Mouse (Mus musculus) MN1 (cell line): Measurements from ENCODE around the gene Grm1.

Experiments
- DNase-seq: peaks from one replicate; pipeline ENCODE4 v3.0.0-alpha.2; 2016; ENCODE audit warnings: low spot score

Grm1 gene

DNA sequence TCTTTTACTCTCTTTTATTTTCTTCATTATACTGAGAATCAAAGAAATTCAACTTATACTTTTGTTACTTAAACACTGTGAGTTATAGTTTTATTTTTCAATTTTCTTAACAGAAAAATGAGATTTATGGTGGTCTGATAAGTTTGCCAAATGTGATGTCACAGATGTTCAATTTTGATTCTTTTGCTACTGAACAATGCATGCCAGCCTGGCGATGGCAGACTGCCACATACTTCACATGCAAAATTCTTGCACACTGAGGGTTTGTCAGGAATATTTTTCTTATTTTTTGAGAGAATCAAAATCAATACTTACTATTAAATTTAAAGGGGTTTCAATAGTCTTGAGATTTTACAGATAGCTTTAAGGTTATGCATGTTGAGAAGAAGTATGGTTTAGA, 251.0 kb downstream of the Grm1 start:
- no peak for DNase-seq

DNA sequence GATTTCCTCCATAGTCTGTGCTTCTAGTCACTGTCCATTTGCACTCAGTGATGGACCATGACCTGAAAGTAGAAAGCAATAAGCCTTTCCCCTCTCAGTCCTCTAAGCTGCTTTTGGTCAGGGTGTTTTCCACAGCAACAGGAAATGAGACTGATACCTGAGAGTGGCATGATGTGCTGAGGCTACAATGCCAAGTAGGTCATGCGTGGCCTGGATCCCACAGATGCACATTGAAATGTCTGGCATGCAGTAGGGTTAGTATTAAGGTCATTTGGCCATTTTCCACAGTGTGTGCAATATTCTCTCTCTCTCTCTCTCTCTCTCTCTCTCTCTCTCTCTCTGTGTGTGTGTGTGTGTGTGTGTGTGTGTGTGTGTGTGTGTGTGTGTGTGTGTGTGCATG, 254.8 kb downstream of the Grm1 start:
- no peak for DNase-seq

DNA sequence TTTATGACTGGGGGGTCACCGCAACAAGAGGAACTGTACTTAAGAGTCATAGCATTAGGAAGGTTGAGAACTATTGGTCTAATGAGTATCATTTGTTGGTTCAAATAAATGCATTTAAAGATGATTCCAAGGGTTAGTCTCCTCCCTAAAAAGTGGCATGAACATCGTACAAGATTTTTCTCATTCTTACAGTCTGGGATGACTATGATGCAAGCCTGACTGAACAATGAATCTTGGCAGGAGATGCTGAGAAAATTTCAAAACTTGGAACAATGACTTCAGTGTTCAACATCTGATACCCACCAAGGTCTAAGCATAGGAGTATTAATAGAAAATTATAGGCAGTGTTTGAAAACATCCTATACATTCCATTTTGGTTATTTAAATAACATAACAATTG, 264.1 kb downstream of the Grm1 start:
- DNase-seq: no peak

DNA sequence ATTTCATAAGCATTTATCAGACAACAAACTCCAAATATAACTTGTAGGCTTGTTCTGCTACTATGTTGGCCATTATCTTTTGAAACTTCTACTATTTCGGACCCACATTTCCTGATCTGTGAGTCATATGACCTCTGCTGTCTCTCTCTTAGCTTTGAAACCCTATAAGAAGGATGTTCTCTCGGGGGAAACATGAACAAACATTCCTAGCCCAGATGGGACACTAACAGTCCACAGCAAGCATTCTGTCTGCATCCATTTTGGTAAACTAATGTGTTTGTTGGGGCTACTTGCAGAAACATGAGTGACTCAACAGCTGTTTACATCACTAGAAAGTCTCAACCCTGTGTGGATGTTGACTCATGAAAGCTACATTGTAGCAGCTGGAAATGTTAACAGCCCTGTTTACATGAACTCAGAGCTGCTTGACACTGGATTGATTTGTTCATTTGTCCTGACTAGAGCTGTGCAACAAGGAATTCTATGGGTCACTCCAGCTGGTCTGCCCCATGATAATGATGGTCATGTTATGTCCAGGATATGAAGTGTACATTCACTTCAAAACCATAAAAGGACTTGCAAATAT, 267.4 kb downstream of the Grm1 start:
- DNase-seq: no peak

DNA sequence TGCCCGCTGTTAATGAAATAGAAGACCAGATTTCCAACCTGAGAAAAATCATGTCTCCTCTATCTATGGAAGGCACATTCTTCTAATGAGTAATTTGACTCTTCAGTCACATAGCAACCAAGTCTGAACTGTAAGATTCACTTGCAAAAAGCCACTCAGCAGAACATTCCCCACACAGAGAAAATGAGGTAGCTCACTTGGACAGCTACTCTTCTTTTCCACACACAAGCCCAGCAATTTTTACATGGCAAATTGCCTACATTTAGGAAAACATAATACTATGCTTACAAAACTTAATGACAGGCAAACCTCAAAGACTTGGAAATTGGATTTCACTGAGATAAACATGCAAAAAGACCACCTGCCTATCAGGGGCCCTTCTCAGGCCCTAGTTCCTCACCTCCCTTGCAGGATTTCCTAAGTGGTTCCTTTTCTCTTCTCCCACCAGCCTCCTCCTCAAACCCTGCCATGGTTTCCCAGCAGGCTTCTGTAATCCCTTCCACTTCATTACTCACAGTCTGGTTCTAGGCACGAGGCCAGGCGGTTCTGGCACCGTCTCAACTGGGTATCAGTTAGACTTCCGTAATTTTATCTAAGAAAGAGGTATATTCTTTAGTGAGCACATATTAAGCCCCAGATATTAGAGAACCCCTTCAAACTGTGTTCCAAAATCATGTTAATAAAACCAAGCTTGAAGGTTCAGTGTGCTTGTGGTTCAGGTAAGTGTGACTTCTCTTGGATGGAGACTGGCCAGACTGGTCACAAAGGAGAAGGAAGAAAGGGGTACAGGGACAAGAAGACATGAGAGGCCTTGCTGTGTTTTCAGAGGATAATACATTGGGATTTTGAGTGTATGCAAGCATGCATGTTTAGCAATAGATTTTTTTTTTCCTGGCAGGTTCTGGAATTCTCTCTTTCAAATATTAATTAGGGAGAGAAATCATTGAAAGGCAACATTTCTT, 269.1 kb downstream of the Grm1 start:
- DNase-seq: peak; percentile 49

DNA sequence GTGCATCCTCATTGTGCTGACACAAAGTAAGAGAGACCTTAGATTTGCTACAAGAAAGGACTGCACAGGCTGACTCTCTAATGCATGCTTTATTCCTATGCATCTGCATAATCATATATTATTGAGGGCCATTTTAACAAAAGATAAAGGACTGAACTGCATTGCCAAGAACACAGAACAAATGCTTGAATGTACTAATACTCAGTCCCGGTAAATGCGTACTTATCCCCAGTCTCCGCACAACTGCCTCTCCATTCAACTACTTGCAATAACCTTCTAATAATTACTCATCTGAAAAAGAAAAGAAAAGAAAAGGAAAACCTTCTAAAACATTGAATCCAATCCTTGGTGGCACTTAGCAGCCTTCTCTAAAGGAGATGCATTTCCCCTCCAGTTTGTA, 272.4 kb downstream of the Grm1 start:
- no peak for DNase-seq

DNA sequence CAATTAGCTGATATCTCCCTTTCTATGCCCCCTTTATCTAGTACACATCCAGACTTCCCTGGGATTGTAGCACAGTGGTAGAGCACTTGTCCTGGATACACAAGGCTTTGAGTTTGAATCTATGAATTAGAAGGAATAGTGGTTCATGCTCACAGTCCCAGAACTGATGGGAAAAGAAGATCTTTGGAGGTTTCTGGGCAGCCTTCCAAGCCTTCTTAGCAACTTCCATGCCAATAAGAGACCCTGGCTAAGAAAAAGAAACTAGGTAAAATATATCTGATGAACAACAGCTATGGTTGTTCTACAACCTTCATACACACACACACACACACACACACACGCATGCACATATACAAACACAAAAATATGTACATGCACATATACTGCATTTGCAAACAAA, 286.8 kb downstream of the Grm1 start:
- DNase-seq: peak; percentile 24

DNA sequence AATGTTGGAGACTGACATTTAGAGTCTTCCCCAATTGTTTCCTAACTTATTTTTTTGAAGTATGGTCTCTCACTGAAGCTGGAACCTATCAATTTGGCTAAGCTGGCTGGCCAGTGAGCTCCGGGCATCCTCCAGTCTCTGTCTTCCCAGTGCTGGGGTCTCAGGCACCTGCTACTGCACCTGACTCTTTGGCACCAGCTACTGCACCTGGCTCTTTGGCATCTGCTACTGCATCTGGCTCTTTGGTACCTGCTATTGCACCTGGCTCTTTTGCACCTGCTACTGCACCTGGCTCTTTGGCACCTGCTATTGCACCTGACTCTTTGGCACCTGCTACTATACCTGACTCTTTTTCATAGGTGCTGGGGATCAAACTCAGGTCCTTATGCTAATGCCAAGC, 291.7 kb downstream of the Grm1 start:
- DNase-seq: no peak

DNA sequence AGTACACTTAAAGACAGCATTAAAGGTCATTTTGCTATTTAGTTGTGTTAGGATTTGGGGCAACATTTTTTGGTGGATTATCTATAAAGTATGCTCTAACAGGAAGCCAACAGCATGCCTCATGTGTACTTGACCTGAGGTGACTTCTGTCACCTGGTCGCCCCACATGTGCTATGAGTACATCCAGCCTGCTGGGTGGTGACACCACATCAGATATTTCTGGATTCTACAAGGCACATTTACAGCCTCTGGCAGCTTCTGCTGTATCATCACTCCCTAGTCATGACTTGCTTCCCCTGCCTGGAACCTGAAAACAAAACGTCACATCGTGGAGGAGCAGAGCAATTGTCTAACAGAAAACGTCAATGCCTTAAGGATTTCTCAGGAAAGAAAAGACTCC, 292.2 kb downstream of the Grm1 start:
- DNase-seq: no peak

DNA sequence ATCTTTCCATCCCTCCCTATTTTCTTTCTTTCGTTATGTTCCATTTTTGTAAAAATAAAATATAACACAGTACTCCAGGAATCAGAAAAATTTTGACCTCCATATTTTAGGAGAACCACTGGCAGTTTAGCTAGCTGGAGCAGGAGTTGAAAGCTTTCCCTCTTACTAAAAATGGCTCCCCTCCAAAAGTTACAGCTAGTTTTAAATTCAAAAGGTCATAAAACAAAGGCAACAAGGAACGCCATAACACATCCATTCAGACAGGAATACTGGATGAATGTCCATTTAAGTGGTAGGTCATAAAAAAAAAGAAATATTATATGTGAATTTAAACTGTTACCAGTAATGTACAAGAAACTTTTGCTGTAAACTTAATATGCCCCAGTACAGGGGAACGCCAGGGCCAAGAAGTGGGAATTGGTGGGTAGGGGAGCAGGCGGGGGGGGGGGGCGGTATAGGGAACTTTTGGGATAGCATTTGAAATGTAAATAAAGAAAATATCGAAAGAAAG, 294.2 kb downstream of the Grm1 start:
- no peak for DNase-seq

DNA sequence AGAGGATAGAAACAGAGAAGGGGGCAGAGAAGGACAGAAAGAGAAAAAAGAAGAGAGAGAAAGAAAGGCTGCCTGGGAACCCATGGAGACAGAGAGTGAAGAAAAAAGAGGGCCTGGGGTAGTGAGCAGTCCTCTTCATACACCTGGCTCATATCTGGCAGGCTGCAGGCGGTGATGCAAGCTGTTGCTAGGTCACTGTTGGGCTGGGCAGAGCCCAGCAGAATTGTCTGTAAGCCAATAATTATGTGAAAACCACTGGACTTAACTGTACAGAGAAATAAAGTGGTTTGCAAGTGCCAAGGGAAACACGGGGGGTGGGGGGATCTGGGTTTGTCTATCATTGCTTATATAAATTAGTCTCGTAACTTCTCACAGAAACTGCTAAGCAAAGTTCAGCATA, 297.0 kb downstream of the Grm1 start:
- DNase-seq: no peak

DNA sequence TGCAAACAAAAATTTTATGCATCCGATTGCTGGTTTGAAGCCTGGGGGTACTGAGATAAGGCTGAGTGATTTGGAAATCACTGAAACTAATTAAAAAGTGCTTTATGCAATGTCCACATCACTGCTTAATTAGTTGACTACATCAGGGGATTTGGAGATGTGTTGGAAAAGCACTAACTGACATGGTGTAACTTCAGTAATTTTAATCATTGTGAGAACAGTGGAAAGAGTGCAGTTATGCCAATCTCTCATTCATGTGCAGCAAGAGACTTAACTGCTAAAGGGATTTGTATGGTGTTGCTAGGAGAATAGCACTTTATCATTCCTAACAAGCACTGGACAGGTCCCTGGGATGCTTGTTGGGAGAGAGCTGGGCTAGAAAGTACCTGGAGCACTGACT, 307.3 kb downstream of the Grm1 start:
- no peak for DNase-seq

DNA sequence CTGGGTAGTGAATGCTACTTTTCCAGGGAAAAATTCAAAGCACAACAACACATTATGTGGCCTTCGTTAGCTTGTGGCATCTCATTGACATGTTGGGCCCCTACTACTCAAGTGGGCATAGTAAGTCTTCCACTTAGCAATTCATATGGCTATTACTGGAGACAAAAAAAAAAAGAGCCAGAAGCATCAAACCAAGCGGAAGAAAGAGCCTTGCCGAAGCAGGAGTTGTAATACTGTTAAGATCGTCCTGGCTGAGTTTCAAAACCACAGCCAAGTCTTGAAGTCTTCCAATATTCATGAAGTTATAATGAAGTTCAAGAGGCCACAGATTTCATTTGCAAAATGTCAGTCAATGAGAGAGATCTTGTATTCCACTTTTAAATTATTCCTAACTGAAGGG, 319.1 kb downstream of the Grm1 start:
- peak; percentile 11 for DNase-seq

DNA sequence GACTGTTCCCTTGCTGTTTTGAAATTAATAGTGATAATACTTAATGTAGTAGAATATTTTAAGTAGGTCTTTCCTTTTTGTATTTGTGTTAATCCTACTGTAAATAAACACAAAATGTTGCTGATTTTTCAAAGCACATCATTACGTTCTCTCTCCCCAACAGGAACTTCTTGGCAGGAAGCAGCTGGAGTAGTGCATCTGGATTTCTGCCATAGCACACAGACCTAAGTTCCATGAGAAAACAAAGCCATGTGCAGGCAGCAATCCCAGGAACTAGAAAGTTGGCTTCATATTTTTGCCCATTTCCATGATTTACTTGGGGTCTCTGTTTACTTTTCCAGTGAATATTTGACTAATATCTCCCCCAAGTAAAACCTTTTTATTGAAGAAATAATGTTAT, 320.9 kb downstream of the Grm1 start:
- no peak for DNase-seq

DNA sequence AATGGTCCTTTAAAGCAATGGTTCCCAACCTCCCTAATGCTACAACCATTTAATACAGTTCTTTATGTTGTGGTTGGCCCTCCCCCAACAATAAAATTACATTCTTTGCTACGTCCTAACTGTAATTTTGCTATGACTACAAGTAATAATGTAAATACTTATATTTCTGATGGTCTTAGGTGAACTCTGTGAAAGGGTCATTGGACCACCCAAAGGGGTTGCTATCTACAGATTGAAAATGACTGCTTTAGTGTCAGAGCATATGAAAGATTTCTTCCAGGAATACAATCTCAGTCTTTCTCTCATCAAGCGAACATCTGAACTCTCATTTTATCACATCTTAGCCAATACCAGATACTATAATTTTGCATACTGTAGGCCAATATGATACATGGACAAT, 321.4 kb downstream of the Grm1 start:
- DNase-seq: no peak

DNA sequence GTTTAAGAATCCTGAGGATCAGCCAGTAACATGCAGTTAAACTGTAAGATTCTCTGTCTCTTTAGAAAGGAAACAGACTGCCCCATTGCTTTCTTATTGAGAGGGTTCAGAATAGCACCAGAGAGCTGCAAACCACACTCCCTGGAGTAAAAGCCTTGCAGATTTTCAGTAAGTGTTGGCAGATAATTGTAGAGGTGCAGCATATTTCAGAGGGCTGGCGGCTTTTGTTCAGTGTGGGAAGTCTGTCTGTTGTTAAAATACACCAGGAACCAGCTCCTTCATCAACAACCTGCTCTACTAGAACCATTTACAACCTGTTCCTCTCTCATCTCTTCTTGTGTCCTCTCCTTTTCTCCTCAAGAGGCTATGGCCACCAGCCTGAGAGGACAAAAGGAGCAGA, 331.1 kb downstream of the Grm1 start:
- no peak for DNase-seq

DNA sequence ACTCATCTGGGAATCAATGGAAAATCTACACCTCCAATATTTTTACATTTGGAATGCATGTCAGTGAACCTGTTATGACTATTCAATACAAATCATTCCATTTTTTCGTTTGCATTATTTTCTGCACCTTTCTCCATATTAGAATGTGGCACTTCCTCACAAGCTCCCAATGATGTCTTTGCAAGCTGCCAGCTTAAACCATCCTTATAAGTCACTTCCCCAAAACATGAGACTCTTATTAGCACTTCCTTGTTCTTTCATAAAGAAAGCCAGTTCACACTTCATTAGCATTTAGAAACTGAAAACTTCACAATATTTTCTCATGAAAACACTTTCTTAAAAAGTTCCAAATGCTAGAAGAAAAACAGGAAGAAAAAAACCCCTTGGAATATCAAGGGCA, 338.1 kb downstream of the Grm1 start:
- DNase-seq: no peak

DNA sequence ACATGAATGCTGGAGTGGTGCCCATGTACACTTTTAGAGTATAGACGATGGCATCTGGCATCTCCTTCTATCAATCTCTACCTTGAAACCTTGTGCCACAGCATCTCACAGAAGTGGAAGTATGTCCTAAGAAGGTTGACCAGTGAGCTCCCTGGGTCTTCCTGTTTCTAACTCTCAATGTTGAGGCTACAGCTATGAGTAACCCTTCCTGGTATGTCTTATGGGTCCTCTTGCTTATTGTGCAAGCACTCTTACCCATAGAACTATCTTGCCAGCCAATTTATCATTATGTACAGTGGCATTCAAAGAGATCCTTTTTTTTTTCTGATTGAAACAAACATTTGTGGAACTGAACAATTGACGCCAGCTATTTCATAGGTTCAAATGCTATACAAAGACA, 340.0 kb downstream of the Grm1 start:
- DNase-seq: no peak

DNA sequence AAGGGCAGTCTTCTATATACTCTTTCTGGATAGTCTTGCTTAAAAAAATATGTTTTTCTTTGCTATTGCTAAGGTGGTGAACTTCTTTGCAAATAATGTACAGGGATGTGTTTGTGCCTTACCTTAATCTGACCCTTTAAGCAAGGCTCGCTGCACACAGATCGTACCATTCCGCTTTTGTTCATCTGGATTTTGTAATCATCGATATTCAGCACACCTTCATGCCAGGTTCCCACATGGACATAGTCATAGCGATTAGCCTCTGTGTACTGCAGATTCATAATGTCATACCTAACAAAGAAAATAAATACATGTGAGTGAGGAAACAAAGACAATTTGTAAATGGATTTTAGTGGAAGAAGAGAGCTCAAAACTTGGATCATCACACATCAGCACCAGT, 340.8 kb downstream of the Grm1 start:
- DNase-seq: no peak

DNA sequence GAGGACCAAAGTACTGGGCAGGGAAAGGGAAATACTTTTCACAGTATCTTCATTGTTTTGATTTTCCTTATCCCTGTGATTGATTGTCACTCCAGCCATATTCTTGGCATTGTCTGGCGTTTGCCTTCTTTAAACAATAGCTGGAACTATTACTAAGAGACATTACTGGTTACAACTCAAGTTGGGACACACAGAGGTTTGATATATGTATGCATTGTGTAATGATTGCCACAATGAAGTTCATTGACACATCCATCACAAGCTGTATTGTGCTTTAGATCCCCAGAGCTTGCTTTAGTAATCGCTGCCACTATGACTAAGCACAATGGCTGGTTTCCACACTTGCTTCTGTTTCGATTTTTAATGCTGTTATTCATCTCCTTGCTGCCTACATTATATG, 341.4 kb downstream of the Grm1 start:
- no peak for DNase-seq

DNA sequence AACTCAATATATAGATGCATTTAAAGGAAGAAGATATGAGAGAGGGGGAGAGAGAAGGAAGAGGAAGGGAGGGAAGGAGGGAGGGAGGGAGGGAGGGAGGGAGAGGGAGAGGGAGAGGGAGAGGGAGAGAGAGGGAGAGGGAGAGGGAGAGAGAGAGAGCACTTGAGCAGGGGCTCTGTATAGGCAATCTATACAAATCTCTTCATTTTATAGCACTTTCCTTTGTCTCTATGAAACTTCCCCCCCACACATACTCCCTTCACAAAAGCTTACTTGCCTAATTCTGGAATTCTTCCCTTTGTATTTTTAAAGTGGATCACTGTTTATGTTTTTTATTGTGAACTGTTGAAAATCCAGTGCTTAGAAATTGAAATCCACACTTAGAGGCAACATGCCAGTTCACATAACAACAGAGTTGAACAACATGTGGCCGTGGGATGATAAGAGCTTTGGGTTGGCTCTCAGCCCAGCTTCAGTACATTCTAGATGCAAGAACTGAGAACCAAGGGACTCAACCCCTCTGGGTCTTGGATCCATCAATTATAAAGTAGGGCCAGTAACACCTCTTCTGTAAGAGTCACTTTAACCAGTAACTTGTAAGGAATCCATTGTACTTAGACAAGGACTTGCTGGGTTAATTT, 345.0 kb downstream of the Grm1 start:
- DNase-seq: peak; percentile 49

DNA sequence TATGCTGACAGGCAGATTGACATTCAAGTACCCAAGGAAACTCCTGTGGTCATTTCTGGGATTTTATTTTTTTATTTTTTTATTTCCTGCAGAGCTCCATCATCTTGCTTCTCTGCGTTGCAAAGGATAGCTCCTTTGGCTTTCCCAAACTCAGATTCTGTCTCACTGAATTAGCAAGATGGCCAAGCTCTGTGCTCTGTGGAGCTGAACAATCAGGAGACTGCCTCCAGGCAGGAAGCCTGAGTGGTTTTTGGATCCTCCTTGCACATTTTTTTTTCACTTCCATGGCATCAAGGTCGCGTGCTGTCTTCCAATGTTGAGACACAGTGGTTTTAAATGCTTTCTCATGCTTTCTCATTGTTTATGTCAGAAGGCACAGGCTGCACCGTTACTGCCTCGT, 347.6 kb downstream of the Grm1 start:
- DNase-seq: no peak

DNA sequence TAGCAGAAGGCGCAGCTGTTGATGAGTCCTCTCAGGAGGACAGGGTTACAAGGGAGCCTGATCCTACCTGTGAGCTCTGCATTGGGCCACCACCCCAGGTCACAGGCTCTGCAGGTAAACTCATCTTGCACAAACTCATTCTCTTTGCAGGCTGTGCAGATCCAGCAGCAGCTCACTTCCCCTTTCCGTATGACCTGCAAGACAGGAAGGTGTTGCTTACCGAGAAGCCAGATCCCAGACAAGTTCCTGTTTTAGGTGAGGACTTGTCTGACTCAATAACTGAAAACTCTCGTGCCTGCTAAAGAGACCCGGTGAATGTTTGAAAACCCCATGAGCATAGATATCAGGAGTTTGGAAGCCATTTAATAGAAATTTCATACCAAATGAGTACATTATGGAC, 349.1 kb downstream of the Grm1 start:
- no peak for DNase-seq
